Mouse (Mus musculus) intestine, embryonic 14.5 days (tissue): ENCODE measurements at regions not wholly inside any gene's neighbourhood (a gene's known extent, or its start where the extent isn't known, plus 50 kb on each side); places are given as distances from the start of the nearest gene placed in this dataset.
A peak's percentile ranks its signal among the peaks of the same experiment; 100 is the strongest.

Experiments
- ATAC-seq: fragments of 200-750 bp; cut with Nextera tagmentation; replicated peaks from 2 replicates; pipeline ENCODE4 v1.8.0; 2017; ENCODE audit warnings: low read depth, moderate number of reproducible peaks, moderate TSS enrichment, moderate library complexity; ENCODE audit not compliant: low FRiP score, low TSS enrichment
- DNase-seq: peaks from one replicate; pipeline ENCODE4 v3.0.0-alpha.2; 2018; ENCODE audit warnings: low spot score
- H3K27ac ChIP-seq: fragments of 300-500 bp; sonication (generic); 2 replicates; pipeline ENCODE4 v1.5.1; 2014; ENCODE audit warnings: low read depth, mild to moderate bottlenecking, control low read depth
- H3K27me3 ChIP-seq: fragments of 300-500 bp; sonication (generic); replicated peaks from 2 replicates; pipeline ENCODE4 v1.6.1; 2014; ENCODE audit warnings: low read length, control low read depth; ENCODE audit not compliant: control insufficient read depth, insufficient read depth
- H3K36me3 ChIP-seq: fragments of 300-500 bp; sonication (generic); 2 replicates; pipeline ENCODE4 v1.6.1; 2014; ENCODE audit warnings: low read length, control low read depth; ENCODE audit not compliant: control insufficient read depth, insufficient read depth
- H3K4me1 ChIP-seq: fragments of 300-500 bp; sonication (generic); replicated peaks from 2 replicates; pipeline ENCODE4 v1.6.1; 2014; ENCODE audit warnings: low read length, control low read depth, mixed read lengths; ENCODE audit not compliant: control insufficient read depth, insufficient read depth
- H3K4me2 ChIP-seq: fragments of 300-500 bp; sonication (generic); 2 replicates; pipeline ENCODE4 v1.6.1; 2014; ENCODE audit warnings: low read length
- H3K4me3 ChIP-seq: fragments of 300-500 bp; sonication (generic); 2 replicates; pipeline ENCODE4 v1.5.1; 2014; ENCODE audit warnings: low read depth, low read length, control low read depth, mixed read lengths
- H3K9ac ChIP-seq: fragments of 300-500 bp; sonication (generic); 2 replicates; pipeline ENCODE4 v1.6.1; 2014; ENCODE audit warnings: mild to moderate bottlenecking, low read length
- H3K9me3 ChIP-seq: fragments of 300-500 bp; sonication (generic); 2 replicates; pipeline ENCODE4 v1.6.1; 2016; ENCODE audit warnings: low read length, control low read depth; ENCODE audit not compliant: control insufficient read depth
- WGBS: fragments of 180-500 bp; shearing (Covaris S2); extraction: QIAGEN DNeasy Blood & Tissue Kit; methylation state at CpG from one replicate; pipeline ENCODE4 v1.1.7; 2014; 5-methylcytosine and 5-hydroxymethylcytosine counted together

DNA sequence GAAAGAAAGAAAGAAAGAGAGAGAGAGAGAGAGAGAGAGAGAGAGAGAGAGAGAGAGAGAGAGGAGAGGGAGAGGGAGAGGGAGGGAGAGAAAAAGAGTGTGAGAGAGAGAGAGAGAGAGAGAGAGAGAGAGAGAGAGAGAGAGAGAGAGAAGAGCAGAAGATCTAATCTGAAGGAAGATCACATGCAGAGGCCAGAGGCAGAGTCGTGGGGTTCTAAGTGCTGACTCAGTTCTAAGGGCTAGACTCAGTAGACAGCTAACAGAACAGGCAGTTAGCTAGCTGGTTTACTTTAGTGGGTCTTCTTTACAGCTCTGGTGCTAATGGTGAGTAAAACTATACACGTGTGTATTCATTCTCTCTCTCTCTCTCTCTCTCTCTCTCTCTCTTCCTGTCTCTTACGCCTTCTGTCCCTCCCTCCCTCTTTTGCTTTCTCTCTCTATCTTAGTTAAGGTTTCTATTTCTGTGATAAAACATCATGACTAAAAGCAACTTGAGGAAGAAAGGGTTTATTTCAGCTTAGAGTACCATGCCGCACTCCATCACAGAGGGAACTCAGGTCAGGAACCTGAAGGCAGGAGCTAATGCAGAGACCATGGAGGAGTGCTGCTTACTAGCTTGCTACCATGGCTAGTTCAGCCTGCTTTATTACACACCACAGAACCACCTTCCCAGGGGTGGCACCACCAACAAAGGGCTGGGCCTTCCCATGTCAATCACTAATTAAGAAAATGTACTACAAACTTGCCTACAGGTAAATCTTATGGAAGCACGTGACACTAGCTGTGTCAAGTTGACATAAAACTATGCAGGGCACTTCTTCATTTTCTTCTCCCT, 142.8 kb upstream of the Jun start:
- peaks cover 10% of the 10 kb centered on the region for H3K4me1 ChIP-seq
- no peaks in the 10 kb centered on the region for H3K36me3 ChIP-seq
- 69% methylated on average over 5 of the region's 5 CpGs for WGBS
- no peaks in the 10 kb centered on the region for H3K9me3 ChIP-seq
- DNase-seq (no peak), ATAC-seq (no peak)
- H3K27ac ChIP-seq, result no peak overlapping the region
- H3K9ac ChIP-seq, result no peak overlapping the region
- H3K27me3 ChIP-seq, result no peaks in the 10 kb centered on the region
- no peak overlapping the region for H3K4me2 ChIP-seq
- H3K4me3 ChIP-seq, result no peak overlapping the region

DNA sequence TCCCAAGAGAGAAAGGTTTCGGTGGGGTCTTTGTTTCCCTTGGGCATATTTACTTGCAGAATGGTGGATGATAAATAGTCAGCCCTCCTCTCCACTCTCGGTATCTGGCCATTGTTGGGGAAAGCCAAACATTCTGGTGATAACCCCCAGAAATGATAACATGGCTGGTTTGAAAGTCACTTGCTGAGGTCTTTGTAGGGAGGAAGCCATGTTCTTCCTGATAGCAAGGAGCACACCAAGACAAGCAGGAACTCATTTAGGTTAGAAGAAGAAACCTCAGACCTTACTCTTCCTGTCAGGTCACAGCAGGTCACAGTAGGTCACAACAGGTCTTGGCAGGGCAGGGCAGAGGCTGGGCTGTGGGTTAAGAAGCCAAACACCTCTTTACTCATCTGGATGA, 144.1 kb upstream of the Jun start:
- Histone ChIP-seq H3K9me3 (no peaks in the 10 kb centered on the region), H3K9ac (no peak overlapping the region), H3K4me2 (no peak overlapping the region), H3K27ac (no peak overlapping the region), H3K36me3 (no peaks in the 10 kb centered on the region), H3K4me1 (peaks cover 10% of the 10 kb centered on the region), H3K4me3 (no peak overlapping the region), H3K27me3 (no peaks in the 10 kb centered on the region)
- WGBS, result 50% methylated on average over 2 of the region's 2 CpGs
- no peak for DNase-seq
- ATAC-seq, result no peak

DNA sequence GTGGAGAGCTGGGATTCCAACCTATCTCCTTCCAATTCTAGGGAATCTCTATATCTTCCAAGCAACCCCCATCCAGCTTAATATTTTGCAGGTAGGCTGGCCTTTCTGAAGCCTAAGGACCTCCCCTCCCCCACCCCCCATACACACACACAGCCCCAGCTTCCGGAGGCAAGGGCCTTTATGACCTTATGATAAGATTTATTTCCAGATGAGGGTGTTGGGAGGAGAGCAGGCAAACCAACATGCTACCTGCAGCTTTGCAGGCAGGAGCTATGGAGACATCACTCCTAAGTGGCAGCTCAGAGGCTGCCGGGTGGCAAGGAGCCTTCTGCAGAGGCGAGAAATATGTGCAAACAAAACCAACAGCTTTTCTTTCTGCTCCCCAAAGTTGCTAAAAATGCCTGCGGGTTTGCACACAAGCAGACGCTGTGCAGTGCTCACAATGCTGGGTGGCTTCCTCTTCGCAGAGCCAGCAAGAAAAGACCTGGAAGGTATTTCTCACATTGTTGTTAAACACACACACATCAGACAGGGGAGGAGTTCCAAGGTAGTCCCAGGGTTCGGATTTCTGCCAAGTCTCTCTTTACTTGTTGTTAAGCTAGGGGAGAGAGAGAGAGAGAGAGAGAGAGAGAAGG, 145.2 kb upstream of the Jun start:
- H3K4me2 ChIP-seq, result no peak overlapping the region
- WGBS, result 26% methylated on average over 7 of the region's 7 CpGs
- ATAC-seq (peak; percentile 62), DNase-seq (no peak)
- no peak overlapping the region for H3K9ac ChIP-seq
- no peak overlapping the region for H3K27ac ChIP-seq
- H3K4me3 ChIP-seq, result no peak overlapping the region
- peaks cover 10% of the 10 kb centered on the region for H3K4me1 ChIP-seq
- no peaks in the 10 kb centered on the region for H3K36me3 ChIP-seq
- H3K27me3 ChIP-seq, result no peaks in the 10 kb centered on the region
- H3K9me3 ChIP-seq, result no peaks in the 10 kb centered on the region

DNA sequence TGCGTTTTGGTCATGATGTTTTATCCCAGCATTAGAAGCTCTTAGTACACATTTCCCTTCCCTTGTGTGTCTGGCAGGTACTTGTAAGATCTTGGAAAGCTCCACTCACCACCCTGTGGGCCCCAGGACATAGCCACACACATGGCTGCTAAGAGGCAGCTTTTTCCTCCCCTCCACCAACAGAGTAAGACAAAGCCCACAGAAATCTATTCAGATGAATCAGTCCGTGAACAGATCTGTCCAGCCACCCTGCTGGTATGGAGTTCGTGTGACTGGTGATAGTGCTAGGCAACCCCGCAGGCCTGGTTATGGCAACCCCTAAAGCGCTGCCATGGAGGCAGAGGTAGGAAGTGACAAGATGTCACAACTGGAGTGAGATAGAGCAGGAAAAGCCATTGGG, 147.4 kb upstream of the Jun start:
- H3K36me3 ChIP-seq, result no peaks in the 10 kb centered on the region
- H3K27me3 ChIP-seq, result no peaks in the 10 kb centered on the region
- no peaks in the 10 kb centered on the region for H3K9me3 ChIP-seq
- no peak overlapping the region for H3K9ac ChIP-seq
- peaks cover 10% of the 10 kb centered on the region for H3K4me1 ChIP-seq
- 81% methylated on average over 5 of the region's 5 CpGs for WGBS
- no peak for ATAC-seq
- no peak overlapping the region for H3K4me2 ChIP-seq
- no peak overlapping the region for H3K4me3 ChIP-seq
- DNase-seq, result no peak
- no peak overlapping the region for H3K27ac ChIP-seq

DNA sequence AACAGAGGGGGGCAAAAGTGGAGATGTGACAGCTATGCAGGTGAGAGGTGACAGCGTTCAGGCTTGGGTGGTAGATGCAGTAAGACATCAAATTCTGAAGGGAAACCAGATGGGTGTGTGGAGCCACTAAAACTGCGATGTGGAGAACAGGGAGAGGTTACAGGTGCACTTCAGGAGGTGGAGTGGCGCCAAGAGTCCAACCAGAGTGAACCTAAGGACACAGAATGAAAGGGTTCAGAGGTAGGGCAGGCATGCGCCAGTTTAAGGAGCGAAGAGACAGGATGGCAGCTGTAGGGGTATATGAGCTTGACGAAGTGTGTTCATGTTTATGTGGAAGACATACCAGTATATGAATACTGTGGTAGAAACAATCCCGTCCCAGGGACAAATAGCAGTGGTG, 148.1 kb upstream of the Jun start:
- H3K27ac ChIP-seq, result no peak overlapping the region
- no peak overlapping the region for H3K4me3 ChIP-seq
- no peaks in the 10 kb centered on the region for H3K27me3 ChIP-seq
- ATAC-seq, result no peak
- no peaks in the 10 kb centered on the region for H3K9me3 ChIP-seq
- H3K9ac ChIP-seq, result no peak overlapping the region
- H3K4me1 ChIP-seq, result peaks cover 10% of the 10 kb centered on the region
- no peaks in the 10 kb centered on the region for H3K36me3 ChIP-seq
- no peak overlapping the region for H3K4me2 ChIP-seq
- WGBS, result 87% methylated on average over 7 of the region's 7 CpGs
- no peak for DNase-seq

DNA sequence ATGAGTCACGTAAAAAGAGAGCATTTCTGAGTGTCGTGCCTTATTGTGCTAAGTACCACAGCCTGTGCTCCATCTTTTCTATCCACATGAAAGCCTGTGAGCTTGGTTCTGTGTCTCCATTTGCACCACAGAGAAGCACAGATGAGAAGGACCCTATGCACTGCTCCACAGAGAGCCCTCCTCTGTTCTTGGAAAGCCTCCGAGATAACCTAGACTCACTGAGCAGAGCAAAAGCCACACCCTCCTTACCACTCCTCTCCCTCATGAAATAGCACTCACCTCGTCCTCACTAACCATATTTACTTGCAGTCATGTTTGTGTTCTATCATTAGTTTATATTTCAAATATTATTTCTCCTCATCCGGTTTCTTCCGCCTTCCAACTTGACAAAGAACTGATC, 150.5 kb upstream of the Jun start:
- ATAC-seq, result no peak
- H3K9me3 ChIP-seq, result 0 out of 2 replicates have a peak, but pooled peaks cover 2% of the 10 kb centered on the region
- H3K27me3 ChIP-seq, result no peaks in the 10 kb centered on the region
- H3K36me3 ChIP-seq, result no peaks in the 10 kb centered on the region
- peaks cover 1% of the 10 kb centered on the region; the same call in 1 of the 2 replicates for H3K4me1 ChIP-seq
- no peak overlapping the region for H3K4me3 ChIP-seq
- no peak overlapping the region for H3K9ac ChIP-seq
- 85% methylated on average over 6 of the region's 6 CpGs for WGBS
- no peak overlapping the region for H3K4me2 ChIP-seq
- DNase-seq, result no peak
- H3K27ac ChIP-seq, result no peak overlapping the region

DNA sequence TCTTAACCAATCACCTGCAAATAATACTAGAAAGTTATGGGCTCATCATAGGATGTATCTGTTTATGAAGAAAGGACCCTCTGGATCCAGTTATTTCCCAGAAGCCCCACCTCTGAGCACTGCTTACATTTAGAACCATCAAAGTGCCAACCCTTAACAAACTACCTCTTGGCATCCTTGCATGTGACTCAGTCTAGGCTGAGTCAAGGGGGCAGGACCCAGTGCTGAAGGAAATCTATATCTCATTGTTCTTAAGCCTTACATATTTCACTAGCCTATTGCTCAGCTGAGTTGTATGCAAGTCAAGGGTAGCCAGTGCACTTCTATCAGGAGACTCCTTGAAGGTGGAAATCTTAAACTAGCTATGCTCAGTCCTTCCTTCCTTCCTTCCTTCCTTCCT, 151.6 kb upstream of the Jun start:
- no peaks in the 10 kb centered on the region for H3K36me3 ChIP-seq
- H3K9ac ChIP-seq, result no peak overlapping the region
- no peak overlapping the region for H3K27ac ChIP-seq
- ATAC-seq, result no peak
- no peak overlapping the region for H3K4me3 ChIP-seq
- 0 out of 2 replicates have a peak, but pooled peaks cover 2% of the 10 kb centered on the region for H3K9me3 ChIP-seq
- H3K4me1 ChIP-seq, result no peaks in the 10 kb centered on the region
- no peak overlapping the region for H3K4me2 ChIP-seq
- H3K27me3 ChIP-seq, result no peaks in the 10 kb centered on the region
- no peak for DNase-seq

DNA sequence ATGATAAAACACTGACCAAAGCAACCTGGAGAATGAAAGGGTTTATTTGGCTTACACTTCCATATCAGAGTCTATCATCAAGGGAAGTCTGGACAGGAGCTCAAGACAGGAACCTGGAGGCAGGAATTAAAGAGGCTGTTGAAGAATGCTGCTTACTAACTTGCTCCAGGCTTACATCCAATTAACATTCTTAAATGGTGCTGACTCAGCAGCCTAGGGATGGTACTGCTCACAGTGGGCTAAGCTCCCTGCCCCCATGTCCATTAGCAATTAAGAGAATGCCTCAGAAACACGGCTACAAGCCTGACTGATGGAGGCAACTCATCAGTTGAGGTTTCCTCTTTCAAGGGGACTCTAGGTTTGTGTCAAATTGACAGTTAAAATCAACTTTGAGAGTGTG, 153.3 kb upstream of the Jun start:
- Histone ChIP-seq H3K9me3 (0 out of 2 replicates have a peak, but pooled peaks cover 2% of the 10 kb centered on the region), H3K36me3 (no peaks in the 10 kb centered on the region), H3K4me3 (no peak overlapping the region), H3K27me3 (no peaks in the 10 kb centered on the region), H3K4me2 (no peak overlapping the region), H3K27ac (no peak overlapping the region), H3K4me1 (no peaks in the 10 kb centered on the region), H3K9ac (no peak overlapping the region)
- DNase-seq, result no peak
- WGBS, result 81% methylated on average over 1 of the region's 1 CpGs
- ATAC-seq, result no peak

DNA sequence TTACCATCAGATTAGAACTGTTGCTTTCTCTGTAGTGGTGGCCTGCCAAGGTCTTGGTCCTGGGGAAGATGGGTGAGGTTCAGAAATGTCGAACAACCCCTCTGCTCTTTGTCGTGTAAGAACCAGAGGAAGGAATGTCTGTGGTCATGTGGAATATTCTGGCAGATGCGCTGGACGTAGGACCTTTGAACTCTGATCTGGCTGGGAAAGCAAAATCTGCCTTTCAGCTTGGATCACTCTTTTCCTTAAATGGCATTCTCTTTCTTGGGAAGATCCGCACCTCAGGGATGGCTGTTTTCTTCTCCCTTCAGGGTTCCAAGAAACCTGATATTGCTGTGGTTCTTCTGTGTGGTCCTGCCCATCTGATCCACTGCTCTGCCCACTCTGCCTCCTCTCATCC, 155.8 kb upstream of the Jun start:
- no peaks in the 10 kb centered on the region for H3K4me1 ChIP-seq
- no peak overlapping the region for H3K4me2 ChIP-seq
- no peak overlapping the region for H3K27ac ChIP-seq
- DNase-seq, result no peak
- H3K4me3 ChIP-seq, result no peak overlapping the region
- 0 out of 2 replicates have a peak, but pooled peaks cover 2% of the 10 kb centered on the region for H3K9me3 ChIP-seq
- no peak overlapping the region for H3K9ac ChIP-seq
- 64% methylated on average over 5 of the region's 5 CpGs for WGBS
- no peaks in the 10 kb centered on the region for H3K36me3 ChIP-seq
- ATAC-seq, result no peak
- H3K27me3 ChIP-seq, result no peaks in the 10 kb centered on the region
